Mouse (Mus musculus) yolk sac, embryonic 10.5 days (tissue): ENCODE results near the gene Ssh2.

Experiments used
- DNase-seq: peaks from one replicate; pipeline ENCODE4 v3.0.0-alpha.2; 2017; ENCODE audit warnings: low spot score

Ssh2 gene

DNA sequence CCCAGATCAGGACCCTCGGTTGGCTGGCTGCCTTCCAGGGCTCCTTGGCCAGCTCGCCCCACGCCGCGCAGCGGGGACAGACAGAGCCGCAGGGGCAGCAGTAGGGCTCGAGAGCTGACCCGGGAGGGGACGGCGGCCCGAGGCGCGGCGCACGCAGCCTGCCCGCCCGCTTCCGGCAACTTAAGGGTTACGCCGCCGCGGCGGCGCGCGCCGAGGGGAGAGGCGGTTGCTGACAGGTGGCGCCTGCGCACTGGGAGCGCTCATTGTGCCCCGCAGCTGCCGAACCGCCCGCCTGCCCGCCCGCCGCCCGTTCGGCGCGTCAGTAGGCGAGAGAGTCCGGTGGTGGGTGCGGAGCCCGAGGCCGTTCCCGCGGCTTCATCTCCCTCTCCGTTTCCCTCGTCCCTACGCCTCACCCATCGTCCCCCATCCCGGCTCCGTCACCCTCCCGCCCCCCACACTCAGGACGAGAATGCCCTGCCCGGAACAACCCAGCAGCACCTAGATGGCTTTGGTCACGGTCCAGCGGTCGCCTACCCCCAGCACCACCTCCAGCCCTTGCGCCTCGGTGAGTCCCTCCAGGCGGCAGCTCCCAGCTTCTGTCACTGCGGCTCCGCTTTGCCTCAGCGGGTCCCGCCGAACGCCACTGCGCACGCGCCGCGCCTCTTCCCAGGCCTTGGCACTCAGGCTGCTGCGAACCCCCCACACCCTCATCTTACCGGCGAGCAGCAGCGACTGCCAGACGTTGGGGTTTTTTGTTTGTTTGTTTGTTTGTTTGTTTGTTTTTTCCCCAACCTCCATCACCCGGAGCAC is at the start of gene Ssh2:
TSS of gene Ssh2 (plus strand) at position 337 of the 810 bp plus-strand sequence.
- DNase-seq: peak; percentile 87

DNA sequence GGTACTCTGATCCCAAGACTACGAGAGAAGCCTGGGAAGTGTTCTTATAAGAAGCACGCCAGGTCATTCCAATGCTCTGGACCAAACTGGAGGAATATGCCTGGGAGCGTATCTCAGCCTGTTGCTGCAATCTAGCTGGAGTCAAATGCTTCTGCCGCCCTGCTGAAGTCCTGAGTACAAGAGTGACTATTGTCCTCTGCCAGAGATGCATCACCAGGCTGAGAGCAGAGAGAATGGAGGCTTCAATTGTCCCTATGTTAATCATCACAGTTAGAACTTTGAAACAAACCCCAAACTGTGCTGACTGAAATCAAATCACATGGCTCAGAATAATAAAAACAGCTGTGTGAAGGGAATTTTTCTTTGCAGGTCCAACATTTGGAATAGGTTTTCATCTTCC is 42.4 kb upstream of the Ssh2 start:
- DNase-seq: no peak

DNA sequence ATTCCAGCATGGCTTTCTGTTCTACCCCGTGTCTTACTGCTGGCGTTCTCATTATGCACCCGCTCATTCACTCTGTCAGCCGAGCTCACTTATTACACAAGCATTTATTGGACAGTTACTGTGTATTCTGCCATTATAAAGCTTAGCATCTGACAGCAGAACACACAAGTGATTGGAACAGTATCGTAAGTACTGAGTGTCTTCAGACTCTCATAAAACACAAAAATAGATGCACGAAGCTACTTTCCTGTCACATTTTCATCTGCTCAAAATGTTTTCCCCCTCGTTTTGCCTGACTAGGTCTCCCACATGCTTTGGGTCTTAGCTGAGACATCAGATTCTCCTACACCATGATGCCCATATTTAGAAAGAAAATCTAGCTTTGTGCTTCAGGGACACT is 41.6 kb upstream of the Ssh2 start:
- no peak for DNase-seq

DNA sequence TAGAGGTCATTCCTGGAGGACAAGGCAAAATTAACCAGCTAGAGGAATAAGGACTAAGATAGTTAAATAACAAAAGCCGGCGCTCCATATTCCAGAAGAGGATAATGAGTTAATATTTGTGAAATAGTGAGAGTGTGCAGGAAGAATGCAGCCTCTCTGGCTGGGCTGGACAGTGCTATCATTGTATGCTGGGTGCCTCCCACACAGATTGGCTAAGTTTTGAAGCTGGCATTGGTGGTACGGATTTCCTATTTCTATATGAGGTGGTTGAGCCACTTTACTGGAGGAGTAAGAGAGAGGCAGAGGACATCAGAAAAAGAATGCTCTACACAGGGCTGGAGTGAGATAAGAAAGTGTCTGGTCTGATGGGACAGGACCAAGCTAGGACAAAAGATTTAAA is 36.3 kb upstream of the Ssh2 start:
- no peak for DNase-seq

DNA sequence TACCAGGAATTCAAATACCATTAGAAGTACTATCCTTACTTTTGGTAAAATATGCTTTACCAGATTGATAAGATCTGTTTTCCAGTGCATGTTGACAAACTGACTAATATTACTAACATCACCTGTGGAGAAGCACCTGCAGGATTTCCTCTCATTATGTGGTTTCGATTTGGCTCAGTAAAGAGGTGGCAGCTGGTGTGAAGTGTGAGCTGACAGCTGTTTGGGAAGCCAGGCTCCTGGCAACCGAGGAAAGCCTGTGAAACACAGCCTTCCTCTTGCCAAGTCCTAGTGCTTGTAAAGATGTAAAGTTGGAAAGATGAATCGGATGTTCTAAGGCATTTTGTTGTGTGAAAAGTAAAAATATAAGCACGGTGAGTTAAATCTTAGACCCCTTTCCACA is 35.2 kb upstream of the Ssh2 start:
- no peak for DNase-seq

DNA sequence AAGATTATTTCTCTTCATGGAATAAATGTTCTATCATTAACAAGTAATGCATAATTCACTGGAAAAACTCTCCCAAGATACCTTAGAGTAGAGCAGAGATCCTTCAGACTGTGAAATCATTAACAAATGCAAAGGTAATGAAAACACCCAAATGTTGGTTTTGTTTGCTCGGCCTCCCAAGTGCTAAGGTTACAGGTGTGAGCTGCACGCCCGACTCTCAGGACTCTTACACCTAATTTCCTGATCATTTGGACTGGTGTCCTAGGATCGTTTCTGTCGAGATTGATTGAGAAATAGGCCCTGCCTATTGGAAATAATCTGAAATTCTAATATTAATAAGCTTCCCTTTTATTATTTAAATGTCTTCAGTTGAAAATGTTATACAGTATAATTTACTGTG is 34.6 kb upstream of the Ssh2 start:
- DNase-seq: peak; percentile 57

DNA sequence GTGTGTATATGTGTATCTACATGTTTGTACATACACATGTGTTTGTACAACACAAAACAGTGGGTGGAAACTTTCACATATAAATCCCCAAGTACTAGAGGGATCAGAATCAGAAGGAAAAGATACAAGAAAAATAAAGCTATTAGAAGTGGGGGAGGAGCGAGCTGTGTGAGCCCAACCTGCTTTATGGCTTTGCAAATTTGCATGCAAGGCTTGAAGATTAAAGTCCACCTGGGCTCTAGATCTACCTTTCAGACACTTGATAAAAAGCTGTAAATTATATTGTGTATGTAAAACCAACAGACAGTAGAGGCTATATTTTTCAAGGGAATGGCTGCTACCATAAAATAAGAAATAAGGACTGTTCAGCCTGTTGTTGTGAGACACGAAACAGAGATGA is 34.0 kb upstream of the Ssh2 start:
- peak; percentile 33 for DNase-seq

DNA sequence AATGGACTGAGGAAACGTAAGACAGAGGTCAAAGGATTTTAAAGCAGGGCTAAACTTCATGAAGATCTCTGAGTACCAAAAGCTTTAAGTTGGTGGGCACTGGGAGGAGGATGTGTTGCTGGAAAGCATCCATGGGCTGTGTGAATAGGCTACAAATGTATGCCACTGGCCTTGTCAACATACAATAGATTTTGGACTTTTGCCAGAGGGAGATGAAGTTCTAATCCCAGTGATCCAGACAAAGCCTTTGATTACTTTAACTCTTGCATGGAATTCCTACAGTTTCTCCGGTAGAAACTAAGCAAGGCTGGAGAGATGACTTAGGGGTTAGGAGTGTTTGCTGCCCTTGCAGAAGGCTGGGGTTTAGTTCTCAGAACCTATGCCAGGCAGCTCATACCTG is 33.5 kb upstream of the Ssh2 start:
- DNase-seq: no peak

DNA sequence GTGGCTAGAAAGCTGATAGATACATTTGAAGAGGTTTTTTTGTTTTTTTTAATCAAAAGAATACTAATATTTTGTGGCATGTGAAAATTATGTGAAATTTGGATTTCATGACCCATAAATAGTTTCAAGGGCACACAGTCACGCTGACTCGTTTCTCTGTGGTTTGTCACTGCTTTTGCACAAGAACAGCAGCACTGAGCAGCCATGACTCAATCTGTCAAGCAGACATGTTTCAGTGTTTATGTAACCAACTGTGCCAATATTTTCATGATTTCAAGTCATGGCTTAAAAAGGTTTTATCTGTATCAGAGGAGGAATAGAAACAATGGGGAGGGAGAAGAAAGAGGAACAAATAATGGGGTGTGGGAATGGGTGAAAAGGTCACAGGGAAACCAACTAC is 31.2 kb upstream of the Ssh2 start:
- DNase-seq: no peak

DNA sequence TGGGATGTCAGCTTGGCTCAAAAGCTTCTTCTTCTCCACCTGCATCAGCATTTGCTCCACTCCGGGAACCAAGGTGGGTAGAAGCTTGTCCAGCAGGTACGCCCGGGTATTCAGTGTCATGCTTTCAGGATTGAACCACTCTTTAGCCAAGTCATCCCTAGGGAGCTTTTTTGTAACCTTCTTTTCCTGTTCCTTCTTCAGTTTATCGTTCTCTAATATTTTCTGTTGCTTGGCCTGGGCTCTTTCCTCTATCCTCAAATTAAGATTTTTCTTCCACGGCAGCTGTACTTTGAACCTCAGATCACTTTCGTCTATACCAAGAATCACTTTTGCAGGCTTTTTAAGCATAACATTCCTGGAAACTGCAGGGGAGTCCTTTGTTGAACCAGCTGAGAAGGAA is 27.2 kb upstream of the Ssh2 start, which contains the start of gene Efcab5:
TSS of gene Efcab5 (minus strand) at position 101 of the 400 bp plus-strand sequence.
- DNase-seq: no peak

DNA sequence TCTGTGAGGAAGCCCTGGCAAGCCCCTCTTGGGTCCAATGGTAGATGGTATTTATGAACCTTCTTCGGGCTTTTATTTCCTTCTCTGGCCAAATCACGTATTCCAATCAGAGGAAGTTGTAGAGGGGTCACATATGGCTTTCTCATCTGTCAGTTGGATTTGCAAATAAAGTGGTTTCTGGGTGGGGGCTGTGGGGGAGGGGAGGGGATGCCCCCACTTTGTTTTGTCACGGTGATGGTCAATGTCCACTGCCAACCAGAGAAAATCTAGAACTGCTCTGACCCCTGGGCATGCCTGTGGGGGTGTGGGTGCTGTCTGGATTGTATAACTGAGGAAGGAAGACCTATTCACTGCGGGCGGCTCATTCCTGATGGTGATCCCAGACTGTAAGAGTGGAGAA is 22.7 kb upstream of the Ssh2 start:
- no peak for DNase-seq

DNA sequence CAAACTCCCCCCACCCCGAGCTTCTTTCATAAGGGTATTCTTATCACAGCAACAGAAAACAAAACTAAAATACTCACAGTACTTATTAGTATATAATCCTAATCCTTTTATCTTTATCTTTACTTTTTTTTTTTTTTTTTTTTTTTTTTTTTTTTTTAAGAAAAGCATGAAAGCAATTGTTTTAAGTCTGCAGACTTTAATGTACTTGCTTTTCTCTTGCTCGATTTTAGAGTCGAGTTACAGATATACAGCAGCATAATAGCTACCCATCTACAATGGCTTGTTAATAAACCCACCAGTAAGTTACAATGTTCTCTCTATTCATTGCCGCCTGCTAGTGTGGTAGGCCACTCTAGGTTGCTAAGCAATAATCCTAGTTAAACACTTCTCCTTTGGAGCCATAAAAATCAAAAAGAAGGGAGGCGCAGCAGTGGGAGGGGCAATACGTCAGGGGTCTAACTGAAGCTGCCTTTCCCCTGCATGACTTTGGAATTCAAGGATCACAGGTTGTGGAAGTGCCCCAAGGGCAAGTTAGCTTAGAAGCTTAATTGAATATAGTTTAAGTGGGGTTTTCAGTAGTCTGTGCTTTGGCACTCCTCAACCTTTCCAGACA is 22.0 kb upstream of the Ssh2 start:
- no peak for DNase-seq

DNA sequence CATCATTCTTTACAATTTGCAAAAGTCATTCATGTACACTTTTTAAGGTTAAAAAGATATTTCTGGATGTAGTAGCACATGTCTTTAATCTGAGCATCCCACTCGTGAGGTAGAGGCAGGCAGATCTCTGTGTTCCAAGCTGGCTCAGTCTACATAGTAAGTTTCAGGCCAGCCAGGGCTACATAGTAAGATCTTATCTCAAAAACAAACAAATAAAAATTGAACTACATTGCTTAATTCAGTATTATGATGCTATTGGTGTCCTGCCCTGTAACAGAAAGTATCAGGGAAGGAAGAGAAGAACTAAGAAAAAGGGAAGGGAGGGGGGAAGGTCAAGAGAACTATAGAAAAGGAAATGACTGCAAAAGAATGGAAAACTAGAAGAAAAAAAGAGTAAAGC is 21.3 kb upstream of the Ssh2 start:
- no peak for DNase-seq

DNA sequence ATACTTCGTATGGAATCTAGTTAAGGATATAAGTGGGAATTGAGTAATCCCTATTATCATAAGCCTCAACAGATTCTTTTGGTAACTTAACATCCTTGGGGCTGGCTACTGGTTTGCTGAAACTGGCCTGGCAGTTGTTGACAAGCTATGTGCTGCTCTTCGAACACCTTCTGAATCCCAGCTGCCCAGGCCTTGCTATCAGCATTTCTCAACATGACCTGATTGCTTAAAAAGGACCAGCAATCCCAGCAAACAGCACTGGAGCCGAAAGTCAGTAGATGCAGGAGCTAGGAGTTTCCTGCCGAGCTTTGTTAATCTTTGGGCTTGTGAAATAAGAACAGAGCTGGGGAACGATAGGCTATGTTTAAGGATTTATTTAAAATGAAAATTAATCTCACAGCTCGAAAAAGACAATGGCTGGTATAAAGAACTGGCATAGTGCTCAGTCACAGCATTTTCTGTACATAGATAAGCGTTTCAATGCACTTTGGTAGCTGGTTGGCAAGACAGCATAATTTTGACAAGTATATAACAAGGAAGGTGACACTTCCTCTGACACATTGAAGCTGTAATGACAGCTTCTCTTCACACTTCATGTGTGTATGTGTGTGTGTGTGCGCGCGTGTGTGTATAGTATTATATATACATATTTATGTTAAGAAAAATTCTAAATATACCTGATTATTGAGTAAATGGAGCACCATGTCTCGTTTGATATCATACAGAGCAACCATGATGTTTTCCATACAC is 20.6 kb upstream of the Ssh2 start:
- DNase-seq: peak; percentile 20

DNA sequence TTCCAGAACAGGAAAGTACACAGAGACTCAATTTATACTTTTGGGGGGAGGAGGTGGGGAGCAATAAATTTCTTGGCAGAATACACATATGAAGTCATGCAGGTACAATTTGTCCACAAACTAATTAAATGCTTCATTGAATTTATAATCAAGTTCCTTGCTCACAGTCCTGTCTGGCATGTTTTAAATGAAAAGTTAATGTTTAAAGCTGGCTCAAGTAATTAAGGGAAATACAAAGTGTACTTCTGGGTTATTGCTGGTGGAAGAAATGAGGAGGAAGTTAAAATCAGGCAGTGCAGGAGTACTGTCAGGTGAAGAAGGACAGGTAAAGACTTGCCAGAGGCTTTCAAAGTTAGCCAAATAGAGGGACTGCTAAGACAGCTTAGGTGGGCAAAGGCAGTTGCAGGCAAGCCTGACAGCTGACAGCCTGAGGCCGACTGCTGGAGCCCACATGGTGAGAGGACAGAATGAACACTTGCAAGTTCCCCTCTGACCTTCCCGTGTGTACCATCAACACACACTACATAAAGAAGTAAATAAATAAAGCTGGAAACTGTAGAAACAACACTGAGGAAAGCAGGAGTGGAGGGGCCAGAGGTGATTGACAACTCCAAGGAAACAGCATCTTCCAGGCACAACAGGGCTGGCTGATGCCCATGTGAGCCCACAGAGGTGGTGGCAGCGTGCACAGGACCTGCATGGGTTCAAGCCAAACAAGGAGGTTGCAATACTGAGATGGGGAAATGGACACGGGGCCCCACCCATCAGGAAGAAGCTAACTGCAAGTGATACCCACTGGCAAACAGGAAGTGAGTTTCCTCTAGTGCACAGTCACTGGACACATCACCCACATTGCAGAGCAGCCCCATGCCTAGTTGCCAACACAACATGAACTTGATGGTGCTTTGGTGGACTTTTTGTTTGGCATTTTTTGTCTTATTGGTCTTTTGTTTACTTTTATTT is 19.6 kb upstream of the Ssh2 start:
- DNase-seq: no peak

DNA sequence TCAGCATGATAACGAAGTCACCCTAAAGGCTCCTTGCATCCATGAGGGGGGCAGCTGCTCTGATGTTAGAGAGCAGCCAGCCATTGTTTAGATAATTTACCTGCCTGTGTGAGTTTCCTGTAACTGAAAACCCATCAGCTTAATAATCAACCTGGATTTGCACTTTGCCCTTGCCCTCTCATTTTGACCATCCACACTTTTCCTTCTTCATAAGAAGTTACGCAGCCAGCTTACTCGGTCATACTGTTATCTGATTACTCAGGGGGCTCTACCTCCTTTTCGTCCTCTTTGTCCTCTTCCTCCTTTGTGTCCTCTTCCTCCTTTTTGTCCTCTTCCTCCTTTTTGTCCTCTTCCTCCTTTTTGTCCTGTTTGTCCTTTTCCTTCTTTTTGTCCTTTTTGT is 16.5 kb upstream of the Ssh2 start:
- DNase-seq: peak; percentile 70

DNA sequence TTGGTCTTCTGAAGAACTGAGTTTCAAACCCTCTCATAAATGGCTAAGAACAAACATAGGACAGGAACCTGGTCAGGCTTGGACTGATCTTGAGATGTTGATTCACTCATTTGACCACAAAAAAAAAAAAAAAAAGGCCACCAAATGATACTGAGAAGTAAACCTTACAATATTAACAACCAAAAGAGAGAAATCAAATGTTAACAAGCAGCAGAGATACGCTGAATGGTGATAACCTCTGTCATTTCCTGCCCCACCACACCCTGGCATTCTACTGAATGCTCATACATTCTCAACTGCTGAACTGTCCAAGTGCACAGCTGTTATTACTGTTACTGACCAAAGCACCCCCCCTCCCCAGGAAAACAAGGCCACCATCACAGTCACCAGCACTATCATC is 15.4 kb upstream of the Ssh2 start:
- no peak for DNase-seq

DNA sequence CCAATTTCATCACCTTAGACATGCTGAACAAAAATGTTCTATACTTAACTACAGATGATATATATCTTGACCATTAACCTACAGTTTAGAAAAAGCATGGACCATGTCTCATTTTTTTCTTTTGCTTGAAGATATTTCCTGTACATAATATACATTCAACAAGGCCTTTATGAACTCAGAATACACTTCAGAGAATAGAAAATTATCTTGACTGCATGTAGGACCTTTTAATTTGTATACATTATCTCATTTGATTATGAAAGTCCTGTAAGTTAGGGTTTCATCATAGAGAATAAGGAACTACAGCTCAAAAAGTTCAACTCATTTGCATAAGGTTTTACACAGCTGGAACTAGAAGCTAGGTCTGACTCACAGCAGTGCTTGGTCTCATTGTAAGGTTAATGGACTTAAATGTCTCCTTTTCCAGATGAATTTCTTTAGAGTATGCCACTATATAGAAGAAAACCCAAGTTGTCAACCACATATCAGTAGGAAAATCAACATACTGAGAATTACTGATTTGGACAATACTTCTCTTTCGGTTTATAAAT is 1.9 kb upstream of the Ssh2 start:
- DNase-seq: no peak

DNA sequence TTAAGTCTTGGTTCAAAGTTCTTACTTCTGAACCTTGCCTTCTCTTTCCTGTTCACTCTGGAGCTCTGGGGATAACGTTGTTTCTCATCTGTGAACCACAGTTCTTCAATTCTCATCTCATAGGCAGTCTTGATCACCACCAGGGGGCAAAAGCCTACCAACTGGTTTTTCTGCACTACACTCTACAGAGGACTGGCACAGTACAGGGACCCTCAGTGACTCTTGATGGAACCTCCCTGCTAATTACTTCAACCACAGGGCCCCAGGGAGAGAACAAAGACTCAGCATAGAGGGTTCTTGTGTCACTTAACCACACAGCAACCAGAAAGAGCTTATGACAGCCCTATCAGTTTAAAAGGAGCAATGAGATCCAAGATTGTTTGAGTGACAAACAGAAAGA is 1.3 kb upstream of the Ssh2 start:
- DNase-seq: peak; percentile 50

DNA sequence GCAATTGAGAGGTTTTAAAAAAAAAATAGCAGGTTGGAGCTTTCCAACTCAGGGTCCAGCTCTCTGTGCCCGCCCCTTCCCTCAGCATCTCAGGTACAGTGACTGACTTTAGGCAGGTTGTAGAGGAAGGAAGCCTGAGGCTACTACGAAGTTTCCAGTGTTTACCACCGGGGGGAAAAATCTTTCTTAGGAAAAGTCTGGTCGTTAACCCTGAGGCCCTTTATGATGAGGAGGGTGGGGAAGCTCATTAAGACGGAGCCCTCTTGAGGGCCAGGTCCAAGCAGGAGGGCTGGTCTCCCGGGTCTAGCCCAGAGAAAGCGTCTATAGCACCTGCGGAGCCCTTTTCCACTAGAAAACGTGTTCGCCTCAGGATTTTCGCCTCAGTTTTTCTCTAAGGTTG is 604 bp upstream of the Ssh2 start:
- no peak for DNase-seq

DNA sequence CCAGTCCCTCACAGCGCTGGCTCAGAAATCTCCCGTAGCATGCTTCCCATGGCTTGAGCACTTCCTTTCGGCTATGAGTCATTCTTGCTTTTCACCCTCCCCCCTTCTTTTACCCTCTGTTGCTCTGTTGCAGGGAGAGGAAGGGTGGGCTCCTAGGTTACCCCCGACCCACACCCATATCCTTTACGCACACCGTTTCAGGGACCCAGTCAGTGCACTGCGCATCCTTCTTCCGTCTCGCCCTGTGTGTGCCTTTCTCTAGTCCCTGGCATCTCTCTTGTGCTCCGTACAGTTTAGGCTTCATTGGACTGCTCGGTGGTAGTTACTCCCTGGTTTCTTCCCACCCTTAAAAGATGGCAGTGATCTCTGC is 659 bp downstream of the Ssh2 start:
- no peak for DNase-seq

DNA sequence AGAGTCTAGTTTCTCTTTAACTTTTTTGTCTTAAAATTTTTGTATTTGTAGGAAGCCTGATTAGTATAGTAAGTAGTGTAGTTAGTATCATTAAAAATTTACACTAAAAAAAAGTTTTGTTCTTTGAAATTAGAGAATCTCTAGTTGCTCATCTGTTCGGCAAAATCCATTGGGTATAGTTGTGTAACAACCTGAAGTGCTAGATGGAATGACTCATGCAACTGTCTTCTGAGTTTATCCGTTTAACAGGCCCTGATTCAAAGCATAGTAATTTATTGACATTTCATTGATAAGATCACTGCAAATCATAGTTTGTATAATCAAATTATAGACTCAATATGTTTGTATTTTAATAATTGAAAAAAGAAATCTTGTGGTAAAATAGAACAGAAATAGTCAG is 14.7 kb downstream of the Ssh2 start:
- no peak for DNase-seq
